Mouse (Mus musculus) MEL (cell line): ENCODE measurements at regions not wholly inside any gene's neighbourhood (a gene's known extent, or its start where the extent isn't known, plus 50 kb on each side); places are given as distances from the start of the nearest gene placed in this dataset.

Experiments
- CTCF ChIP-seq, 3 experiments: IDR thresholded peaks in 2 of 3; conservative IDR thresholded peaks in 1 of 3; 2 replicates each; pipeline ENCODE4 v1.5.1; 2011 to 2012; ENCODE audit warnings: low read length in 3 of 3, low read depth in 2 of 3, mild to moderate bottlenecking in 2 of 3, improper control_type of control experiment in 1 of 3, inconsistent platforms in 1 of 3, mixed read lengths in 1 of 3, moderate library complexity in 1 of 3; ENCODE audit not compliant: control insufficient read depth in 1 of 3, insufficient read depth in 1 of 3, poor library complexity in 1 of 3, severe bottlenecking in 1 of 3
- EP300 ChIP-seq, 2 experiments: IDR thresholded peaks; 2 replicates each; pipeline ENCODE4 v1.6.1; 2011; ENCODE audit warnings: improper control_type of control experiment in 2 of 2, low read length in 2 of 2, low read depth in 1 of 2, mild to moderate bottlenecking in 1 of 2
- ETS1 ChIP-seq: IDR thresholded peaks from 2 replicates; pipeline ENCODE4 v1.6.1; 2012; ENCODE audit warnings: low read depth, mild to moderate bottlenecking, inconsistent platforms, low read length, improper control_type of control experiment, moderate library complexity
- GATA1 ChIP-seq: IDR thresholded peaks from 2 replicates; pipeline ENCODE4 v1.6.1; 2011; ENCODE audit warnings: low read depth, low read length, improper control_type of control experiment
- HCFC1 ChIP-seq: IDR thresholded peaks from 2 replicates; pipeline ENCODE4 v1.6.1; 2012; ENCODE audit warnings: low read depth, mild to moderate bottlenecking, inconsistent platforms, low read length, improper control_type of control experiment, moderate library complexity
- MAFK ChIP-seq: IDR thresholded peaks from 2 replicates; pipeline ENCODE4 v1.6.1; 2011; ENCODE audit warnings: low read depth, mild to moderate bottlenecking, low read length, improper control_type of control experiment, borderline replicate concordance
- POLR2A ChIP-seq, 2 experiments: IDR thresholded peaks; 2 replicates each; pipeline ENCODE4 v1.6.1; 2011 to 2012; ENCODE audit warnings: low read length in 2 of 2, mild to moderate bottlenecking in 2 of 2, control low read depth in 1 of 2, improper control_type of control experiment in 1 of 2, low read depth in 1 of 2, moderate library complexity in 1 of 2; ENCODE audit not compliant: control insufficient read depth in 1 of 2, insufficient read depth in 1 of 2, poor library complexity in 1 of 2
- POLR2AphosphoS5 ChIP-seq: IDR thresholded peaks from 2 replicates; pipeline ENCODE4 v1.6.1; 2012; ENCODE audit warnings: low read depth, borderline replicate concordance, mild to moderate bottlenecking, inconsistent platforms, low read length, moderate library complexity, mixed read lengths
- RAD21 ChIP-seq: IDR thresholded peaks from 2 replicates; pipeline ENCODE4 v1.6.1; 2011; ENCODE audit warnings: mild to moderate bottlenecking, low read depth, low read length, improper control_type of control experiment
- RCOR1 ChIP-seq: IDR thresholded peaks from 2 replicates; pipeline ENCODE4 v1.6.1; 2012; ENCODE audit warnings: low read depth, mild to moderate bottlenecking, inconsistent platforms, low read length, improper control_type of control experiment
- TAL1 ChIP-seq: IDR thresholded peaks from 2 replicates; pipeline ENCODE4 v1.6.1; 2012; ENCODE audit warnings: mild to moderate bottlenecking, inconsistent platforms, low read length, moderate library complexity, mixed read lengths
- USF1 ChIP-seq: IDR thresholded peaks from 2 replicates; pipeline ENCODE4 v1.6.1; 2014; ENCODE audit warnings: low read depth, mild to moderate bottlenecking, inconsistent platforms, low read length, improper control_type of control experiment, moderate library complexity
- ZC3H11A ChIP-seq: IDR thresholded peaks from 2 replicates; pipeline ENCODE4 v1.6.1; 2012; ENCODE audit warnings: low read depth, mild to moderate bottlenecking, inconsistent platforms, low read length, improper control_type of control experiment
- ZNF384 ChIP-seq: IDR thresholded peaks from 2 replicates; pipeline ENCODE4 v1.6.1; 2012; ENCODE audit warnings: low read depth, mild to moderate bottlenecking, inconsistent platforms, low read length, improper control_type of control experiment

GRCm38 (mm10) chr12:70544326-70544725, 91.4 kb downstream of the Tmx1 start:
- TF ChIP-seq CTCF (IDR thresholded peaks at IDR 0.05 in 2 of 3, conservative IDR thresholded peaks at IDR 0.05 in 1 of 3; ENCODE audit: control insufficient read depth in 1 of 3, insufficient read depth in 1 of 3, low read depth in 2 of 3, low read length in 3 of 3, poor library complexity in 1 of 3, severe bottlenecking in 1 of 3) = no peak
- TF ChIP-seq ZNF384 = no peak
- TF ChIP-seq POLR2A (IDR thresholded peaks at IDR 0.05; ENCODE audit: control insufficient read depth in 1 of 2, insufficient read depth in 1 of 2, low read depth in 1 of 2, low read length in 2 of 2, poor library complexity in 1 of 2) = no peak
- no peak for TF ChIP-seq RCOR1
- no peak for TF ChIP-seq ETS1
- no peak for TF ChIP-seq MAFK
- no peak for TF ChIP-seq USF1
- TF ChIP-seq GATA1 = no peak
- TF ChIP-seq EP300 (IDR thresholded peaks at IDR 0.05; ENCODE audit: low read depth in 1 of 2, low read length in 2 of 2) = no peak
- TF ChIP-seq HCFC1 = no peak
- no peak for TF ChIP-seq RAD21
- TF ChIP-seq TAL1 = no peak
- TF ChIP-seq ZC3H11A = no peak
- TF ChIP-seq POLR2AphosphoS5 = no peak
